Mouse (Mus musculus): ENCODE results near the gene Rspo3. TPM values are rescaled to one million over a fixed set of nuclear protein-coding genes. Genes with fewer than 3 reads are reported as not detected.

Gene Rspo3
- 9.8 and 12.0 TPM in 2 replicates for polyA plus RNA-seq (2015; fragmentation: Nextera tagmentation; extraction: Ambion mirVana)

DNA sequence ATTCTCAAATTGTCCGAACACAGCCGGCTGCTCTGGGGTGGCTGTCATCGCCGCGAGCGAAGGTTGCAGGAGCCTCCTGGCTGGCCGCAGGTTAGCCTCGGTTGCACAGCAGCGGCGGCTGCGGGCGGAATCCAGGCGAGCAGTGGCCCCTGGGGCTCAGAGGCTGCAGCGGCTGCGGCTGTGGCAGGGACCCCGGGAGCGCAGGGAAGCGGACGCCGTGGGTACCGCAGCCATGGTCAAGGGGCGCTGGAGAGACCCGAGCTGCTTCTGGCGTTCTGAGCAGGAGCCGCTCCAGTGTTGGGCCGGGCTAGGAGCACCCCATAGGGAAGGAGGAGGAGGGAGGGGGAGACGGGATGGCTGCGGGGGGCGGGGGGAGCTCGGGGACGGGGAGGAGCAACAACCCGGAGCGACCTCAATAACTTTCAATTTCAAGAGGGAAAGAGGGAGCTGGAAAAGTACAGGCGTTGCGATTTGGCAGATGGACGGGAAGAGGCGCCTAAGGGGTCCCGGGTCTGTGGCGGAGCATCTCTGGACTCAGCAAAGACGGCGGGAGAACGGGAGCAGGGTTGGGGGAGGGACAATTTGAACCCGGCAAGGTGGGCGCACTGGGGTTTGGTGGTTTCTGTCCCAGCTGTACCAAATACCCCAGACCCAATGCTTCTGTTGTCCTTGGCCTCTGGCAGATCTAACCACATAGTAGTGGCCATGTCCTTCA, at the start of gene Rspo3:
Rspo3 (minus strand) TSS at position 322 of the 715 bp plus-strand sequence.
- H3K27ac ChIP-seq (ENCODE audit: low read length): peak within 1 kb of the TSS; percentile 46; the same call in 1 of the 2 replicates
- no peaks in the 10 kb centered on the region for H3K9me3 ChIP-seq (replicated peaks; ENCODE audit: control insufficient read depth, low read length)
- H3K4me1 ChIP-seq (ENCODE audit: control insufficient read depth, insufficient read depth, low read length): peaks cover 8% of the 10 kb centered on the region; the same call in 1 of the 2 replicates
- H3K4me3 ChIP-seq (replicated peaks; ENCODE audit: low read length): peak within 1 kb of the TSS; percentile 73
- WGBS: under 1% methylated on average over 43 of the region's 44 CpGs
- peaks cover 10% of the 10 kb centered on the region for H3K27me3 ChIP-seq (ENCODE audit: control insufficient read depth, insufficient read depth, low read length)
- H3K4me2 ChIP-seq (ENCODE audit: low read depth, low read length): peak within 1 kb of the TSS; percentile 88
- peak within 1 kb of the TSS; percentile 78 for H3K9ac ChIP-seq (ENCODE audit: low read length)
- H3K36me3 ChIP-seq (ENCODE audit: control insufficient read depth, insufficient read depth, low read length): no peaks in the 10 kb centered on the region
- peak; percentile 84 for ATAC-seq (ENCODE audit: insufficient read depth, low FRiP score)

DNA sequence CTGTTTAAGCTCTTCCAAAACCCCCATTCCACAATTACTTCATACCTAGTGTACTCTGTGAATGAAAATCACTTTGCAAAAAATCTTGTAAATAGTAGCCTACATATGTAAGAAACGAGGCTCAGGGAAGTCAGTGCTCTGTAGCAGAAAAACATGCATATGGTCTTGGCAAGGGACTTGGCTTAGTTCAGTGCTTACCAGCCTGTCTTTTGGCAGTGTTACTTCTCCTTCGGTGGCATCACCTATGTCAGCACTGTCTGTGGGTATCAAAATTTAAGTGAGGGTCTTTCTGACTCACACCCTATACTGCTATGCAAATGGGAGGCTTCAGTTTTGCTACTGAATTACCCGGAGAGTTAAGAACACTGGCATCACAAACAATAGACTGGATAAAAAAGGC, 46.3 kb upstream of the Rspo3 start:
- no peak for ATAC-seq (ENCODE audit: insufficient read depth, low FRiP score)
- Histone ChIP-seq H3K4me3 (replicated peaks; ENCODE audit: low read length) (no peak overlapping the region), H3K27ac (ENCODE audit: low read length) (no peak overlapping the region), H3K36me3 (ENCODE audit: control insufficient read depth, insufficient read depth, low read length) (no peaks in the 10 kb centered on the region), H3K27me3 (ENCODE audit: control insufficient read depth, insufficient read depth, low read length) (no peaks in the 10 kb centered on the region), H3K4me1 (ENCODE audit: control insufficient read depth, insufficient read depth, low read length) (no peaks in the 10 kb centered on the region), H3K9me3 (replicated peaks; ENCODE audit: control insufficient read depth, low read length) (no peaks in the 10 kb centered on the region), H3K4me2 (ENCODE audit: low read depth, low read length) (no peak overlapping the region), H3K9ac (ENCODE audit: low read length) (no peak overlapping the region)
- 64% methylated on average over 3 of the region's 3 CpGs for WGBS

DNA sequence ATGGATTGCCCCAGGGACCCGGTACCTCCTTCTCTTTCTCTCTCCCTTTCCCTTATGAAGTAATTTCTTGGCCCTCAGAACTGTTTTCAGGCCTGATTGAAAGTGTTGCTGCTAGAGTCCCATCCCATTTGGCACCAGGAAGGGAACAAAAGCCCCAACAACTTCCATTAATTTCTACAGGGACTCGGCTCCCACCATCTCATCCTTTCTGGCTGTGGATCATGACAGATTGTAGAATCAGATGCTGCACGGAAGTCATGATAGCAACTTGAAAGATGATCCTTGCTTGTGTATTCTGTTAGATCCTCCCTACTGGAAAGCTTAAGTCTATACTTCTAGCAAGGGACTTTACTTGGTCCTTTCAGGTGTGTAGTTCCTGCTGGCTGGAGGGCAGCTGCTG, 45.8 kb upstream of the Rspo3 start:
- H3K4me1 ChIP-seq (ENCODE audit: control insufficient read depth, insufficient read depth, low read length): no peaks in the 10 kb centered on the region
- ATAC-seq (ENCODE audit: insufficient read depth, low FRiP score): no peak
- 62% methylated on average over 3 of the region's 3 CpGs for WGBS
- H3K36me3 ChIP-seq (ENCODE audit: control insufficient read depth, insufficient read depth, low read length): no peaks in the 10 kb centered on the region
- H3K4me2 ChIP-seq (ENCODE audit: low read depth, low read length): no peak overlapping the region
- no peak overlapping the region for H3K4me3 ChIP-seq (replicated peaks; ENCODE audit: low read length)
- no peaks in the 10 kb centered on the region for H3K27me3 ChIP-seq (ENCODE audit: control insufficient read depth, insufficient read depth, low read length)
- no peak overlapping the region for H3K9ac ChIP-seq (ENCODE audit: low read length)
- no peaks in the 10 kb centered on the region for H3K9me3 ChIP-seq (replicated peaks; ENCODE audit: control insufficient read depth, low read length)
- H3K27ac ChIP-seq (ENCODE audit: low read length): no peak overlapping the region

DNA sequence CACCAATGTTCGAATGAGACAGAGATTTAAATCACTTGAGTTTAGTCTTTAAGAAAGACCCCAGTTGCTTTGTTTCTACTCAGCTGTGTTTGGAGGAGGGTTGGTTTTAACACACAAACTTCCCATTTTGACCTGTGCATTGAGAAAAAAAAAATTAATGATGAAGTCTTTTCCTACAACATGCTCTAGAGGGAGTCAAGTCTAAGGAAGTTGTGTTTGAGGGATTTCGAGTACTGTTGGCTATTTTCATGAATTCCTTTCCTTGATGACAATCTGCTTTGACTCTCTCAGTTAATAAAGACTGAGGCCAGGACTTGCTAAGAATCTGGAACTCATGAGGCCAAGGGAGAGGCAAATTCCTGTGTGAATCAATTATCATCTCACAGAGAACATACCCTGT, 20.3 kb upstream of the Rspo3 start:
- no peak overlapping the region for H3K4me3 ChIP-seq (replicated peaks; ENCODE audit: low read length)
- no peak for ATAC-seq (ENCODE audit: insufficient read depth, low FRiP score)
- 43% methylated on average over 2 of the region's 2 CpGs for WGBS
- no peak overlapping the region for H3K4me2 ChIP-seq (ENCODE audit: low read depth, low read length)
- H3K9me3 ChIP-seq (replicated peaks; ENCODE audit: control insufficient read depth, low read length): no peaks in the 10 kb centered on the region
- H3K4me1 ChIP-seq (ENCODE audit: control insufficient read depth, insufficient read depth, low read length): 0 out of 2 replicates have a peak, but pooled peaks cover 2% of the 10 kb centered on the region
- H3K9ac ChIP-seq (ENCODE audit: low read length): no peak overlapping the region
- no peaks in the 10 kb centered on the region for H3K27me3 ChIP-seq (ENCODE audit: control insufficient read depth, insufficient read depth, low read length)
- no peak overlapping the region for H3K27ac ChIP-seq (ENCODE audit: low read length)
- H3K36me3 ChIP-seq (ENCODE audit: control insufficient read depth, insufficient read depth, low read length): no peaks in the 10 kb centered on the region

DNA sequence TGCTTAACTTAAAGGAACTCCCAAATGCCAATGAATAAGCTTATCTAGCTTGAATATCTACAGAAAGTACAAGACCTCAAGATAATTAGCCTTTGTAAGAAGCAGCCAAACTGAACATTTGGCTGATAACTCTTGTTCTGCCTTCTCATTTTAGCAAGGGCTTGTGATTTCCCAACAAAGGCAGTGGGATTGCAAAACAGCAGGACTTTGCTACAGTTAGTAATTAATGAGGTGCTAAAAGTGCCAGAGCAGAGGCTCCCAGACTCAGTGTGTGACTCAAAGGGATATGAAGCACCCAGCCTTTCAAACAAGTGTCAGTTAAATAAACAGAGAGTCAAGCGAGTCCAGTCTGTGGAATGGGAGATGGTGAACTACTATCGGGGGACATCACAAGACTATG, 18.7 kb upstream of the Rspo3 start:
- Histone ChIP-seq H3K27ac (ENCODE audit: low read length) (no peak overlapping the region), H3K4me3 (replicated peaks; ENCODE audit: low read length) (no peak overlapping the region), H3K27me3 (ENCODE audit: control insufficient read depth, insufficient read depth, low read length) (no peaks in the 10 kb centered on the region), H3K4me1 (ENCODE audit: control insufficient read depth, insufficient read depth, low read length) (0 out of 2 replicates have a peak, but pooled peaks cover 2% of the 10 kb centered on the region), H3K36me3 (ENCODE audit: control insufficient read depth, insufficient read depth, low read length) (no peaks in the 10 kb centered on the region), H3K4me2 (ENCODE audit: low read depth, low read length) (no peak overlapping the region), H3K9me3 (replicated peaks; ENCODE audit: control insufficient read depth, low read length) (no peaks in the 10 kb centered on the region), H3K9ac (ENCODE audit: low read length) (no peak overlapping the region)
- ATAC-seq (ENCODE audit: insufficient read depth, low FRiP score): no peak
- 18% methylated on average over 2 of the region's 2 CpGs for WGBS

DNA sequence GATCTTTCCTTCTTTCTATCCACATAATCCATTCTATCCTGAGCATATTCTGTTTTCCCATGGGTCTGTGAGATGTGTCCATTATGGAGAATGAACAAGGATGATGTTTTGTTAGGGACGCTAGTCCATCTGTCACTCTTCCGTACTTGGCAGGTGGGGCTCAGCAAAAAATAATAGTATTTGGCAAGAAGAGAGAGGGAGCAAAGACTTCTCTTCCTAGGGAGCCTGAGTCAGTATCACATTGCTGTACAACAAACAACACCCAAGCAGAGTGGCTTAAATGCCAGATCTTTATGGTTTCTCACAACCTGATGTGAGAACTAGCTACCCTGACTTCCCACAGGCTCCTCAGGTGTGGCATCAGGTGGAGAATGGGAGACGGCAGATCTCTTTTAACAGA, 7.3 kb upstream of the Rspo3 start:
- Histone ChIP-seq H3K27me3 (ENCODE audit: control insufficient read depth, insufficient read depth, low read length) (no peaks in the 10 kb centered on the region), H3K4me1 (ENCODE audit: control insufficient read depth, insufficient read depth, low read length) (no peaks in the 10 kb centered on the region), H3K4me3 (replicated peaks; ENCODE audit: low read length) (no peak overlapping the region), H3K4me2 (ENCODE audit: low read depth, low read length) (no peak overlapping the region), H3K9me3 (replicated peaks; ENCODE audit: control insufficient read depth, low read length) (no peaks in the 10 kb centered on the region), H3K9ac (ENCODE audit: low read length) (no peak overlapping the region), H3K27ac (ENCODE audit: low read length) (no peak overlapping the region), H3K36me3 (ENCODE audit: control insufficient read depth, insufficient read depth, low read length) (no peaks in the 10 kb centered on the region)
- 79% methylated on average over 3 of the region's 3 CpGs for WGBS
- ATAC-seq (ENCODE audit: insufficient read depth, low FRiP score): no peak

DNA sequence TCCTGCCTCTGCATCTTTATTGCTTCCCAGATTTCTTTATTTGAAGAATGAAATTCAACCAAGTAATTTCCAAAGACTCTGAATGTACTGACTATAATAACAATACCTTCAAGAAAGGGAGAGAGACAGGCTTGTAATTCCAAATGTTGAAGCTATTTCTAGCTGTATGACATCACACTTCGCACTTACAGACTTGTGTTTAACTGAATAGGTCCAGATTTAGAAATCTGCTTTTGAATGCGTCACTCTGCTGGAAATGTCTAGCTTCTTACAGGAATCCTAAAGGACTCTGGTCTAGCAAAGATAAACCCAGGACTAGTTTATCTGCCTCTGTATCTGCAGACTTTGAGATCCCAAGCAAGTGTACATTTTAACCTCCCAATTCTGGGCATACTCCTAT, 3.8 kb upstream of the Rspo3 start:
- no peak overlapping the region for H3K27ac ChIP-seq (ENCODE audit: low read length)
- 73% methylated on average over 2 of the region's 2 CpGs for WGBS

DNA sequence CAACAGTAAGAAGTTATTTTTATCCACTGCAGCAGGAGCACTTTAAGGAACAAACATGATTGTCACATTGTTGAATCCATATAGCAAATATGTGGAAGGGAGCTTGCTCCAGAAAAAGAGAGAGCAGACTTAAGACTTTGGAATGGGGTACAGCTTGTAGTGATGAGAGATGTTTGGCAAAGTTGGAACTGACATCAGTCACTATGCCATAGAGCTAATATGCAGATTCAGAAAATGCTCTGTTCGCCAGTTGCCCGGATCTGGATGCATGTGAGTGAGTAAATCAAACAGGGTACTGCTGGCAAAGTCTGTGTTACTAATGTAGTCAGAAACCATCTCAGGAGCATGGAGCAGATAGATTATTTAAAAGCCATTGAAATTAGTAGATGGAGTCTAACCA, 3.1 kb upstream of the Rspo3 start:
- H3K4me2 ChIP-seq (ENCODE audit: low read depth, low read length): no peak overlapping the region
- no peak for ATAC-seq (ENCODE audit: insufficient read depth, low FRiP score)
- WGBS: 59% methylated on average over 2 of the region's 2 CpGs
- peaks cover 8% of the 10 kb centered on the region; the same call in 1 of the 2 replicates for H3K4me1 ChIP-seq (ENCODE audit: control insufficient read depth, insufficient read depth, low read length)
- H3K27ac ChIP-seq (ENCODE audit: low read length): no peak overlapping the region
- no peaks in the 10 kb centered on the region for H3K9me3 ChIP-seq (replicated peaks; ENCODE audit: control insufficient read depth, low read length)
- no peak overlapping the region for H3K9ac ChIP-seq (ENCODE audit: low read length)
- no peaks in the 10 kb centered on the region for H3K36me3 ChIP-seq (ENCODE audit: control insufficient read depth, insufficient read depth, low read length)
- H3K4me3 ChIP-seq (replicated peaks; ENCODE audit: low read length): no peak overlapping the region
- peaks cover 4% of the 10 kb centered on the region for H3K27me3 ChIP-seq (ENCODE audit: control insufficient read depth, insufficient read depth, low read length)

More for the DNA sequence above, 3.8 kb upstream of the Rspo3 start:
- Histone ChIP-seq H3K36me3 (ENCODE audit: control insufficient read depth, insufficient read depth, low read length) (no peaks in the 10 kb centered on the region), H3K9me3 (replicated peaks; ENCODE audit: control insufficient read depth, low read length) (no peaks in the 10 kb centered on the region), H3K9ac (ENCODE audit: low read length) (no peak overlapping the region), H3K4me3 (replicated peaks; ENCODE audit: low read length) (no peak overlapping the region), H3K27me3 (ENCODE audit: control insufficient read depth, insufficient read depth, low read length) (peaks cover under 1% of the 10 kb centered on the region), H3K4me1 (ENCODE audit: control insufficient read depth, insufficient read depth, low read length) (peaks cover 8% of the 10 kb centered on the region; the same call in 1 of the 2 replicates), H3K4me2 (ENCODE audit: low read depth, low read length) (no peak overlapping the region)
- no peak for ATAC-seq (ENCODE audit: insufficient read depth, low FRiP score)

DNA sequence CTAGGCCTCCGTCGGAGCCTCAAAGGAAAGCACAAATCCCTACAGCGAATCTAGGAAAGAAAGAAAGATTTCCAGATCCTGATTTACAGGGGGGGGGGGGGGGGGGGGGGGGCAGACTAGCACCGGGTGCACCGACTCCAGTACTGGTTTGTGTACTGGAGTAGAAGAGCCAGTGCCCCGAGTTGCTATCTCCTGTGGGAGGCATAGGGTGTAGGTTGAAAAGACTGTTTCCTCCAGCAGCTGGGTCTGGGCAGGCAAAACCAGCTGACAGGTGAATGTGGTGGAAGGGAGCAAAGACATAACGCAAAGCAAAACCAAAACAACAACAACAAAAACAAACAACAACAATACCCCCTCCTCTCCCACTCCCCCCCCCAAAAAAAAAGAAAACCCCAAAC, 838 bp downstream of the Rspo3 start:
- no peak overlapping the region for H3K27ac ChIP-seq (ENCODE audit: low read length)
- ATAC-seq (ENCODE audit: insufficient read depth, low FRiP score): no peak
- H3K4me1 ChIP-seq (ENCODE audit: control insufficient read depth, insufficient read depth, low read length): peaks cover 8% of the 10 kb centered on the region; the same call in 1 of the 2 replicates
- H3K4me2 ChIP-seq (ENCODE audit: low read depth, low read length): peak overlapping the region; percentile 88
- no peaks in the 10 kb centered on the region for H3K36me3 ChIP-seq (ENCODE audit: control insufficient read depth, insufficient read depth, low read length)
- peak overlapping the region; percentile 70 for H3K9ac ChIP-seq (ENCODE audit: low read length)
- H3K9me3 ChIP-seq (replicated peaks; ENCODE audit: control insufficient read depth, low read length): no peaks in the 10 kb centered on the region
- peaks cover 10% of the 10 kb centered on the region for H3K27me3 ChIP-seq (ENCODE audit: control insufficient read depth, insufficient read depth, low read length)
- WGBS: 2% methylated on average over 7 of the region's 7 CpGs
- peak overlapping the region; percentile 73 for H3K4me3 ChIP-seq (replicated peaks; ENCODE audit: low read length)
